Mouse (Mus musculus): ENCODE results near the gene Nav2.

DNA sequence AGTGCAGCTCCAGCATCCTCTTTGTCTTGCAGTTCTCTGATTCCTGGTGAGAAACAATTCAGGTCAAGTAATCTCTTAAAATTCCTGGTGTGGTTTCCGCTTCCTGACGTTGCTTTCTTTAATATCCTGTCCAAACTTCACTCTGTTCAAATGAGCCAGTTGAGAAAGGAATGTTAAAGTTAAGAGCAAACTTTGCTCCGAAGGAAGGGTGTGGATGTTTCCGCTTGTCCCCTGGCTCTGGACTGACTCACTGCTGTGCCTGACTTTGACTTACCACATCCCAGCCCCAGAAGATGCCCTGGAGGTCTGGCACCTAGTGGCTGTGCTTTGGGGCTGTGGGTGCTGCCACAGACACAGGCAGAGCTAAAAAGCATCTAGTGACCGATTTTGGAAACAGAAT lies 8.9 kb downstream of the Nav2 start:
- TF ChIP-seq CTCF (IDR thresholded peaks at IDR 0.05; ENCODE audit: borderline replicate concordance, extremely low read depth, insufficient read depth, insufficient read length) (no peak), POLR2A (IDR thresholded peaks at IDR 0.05; ENCODE audit: borderline replicate concordance, extremely low read depth, insufficient read depth, insufficient read length, poor library complexity, severe bottlenecking) (no peak)
